ENCODE assay signal across 9 mouse cellular contexts in the genomic region with DNA sequence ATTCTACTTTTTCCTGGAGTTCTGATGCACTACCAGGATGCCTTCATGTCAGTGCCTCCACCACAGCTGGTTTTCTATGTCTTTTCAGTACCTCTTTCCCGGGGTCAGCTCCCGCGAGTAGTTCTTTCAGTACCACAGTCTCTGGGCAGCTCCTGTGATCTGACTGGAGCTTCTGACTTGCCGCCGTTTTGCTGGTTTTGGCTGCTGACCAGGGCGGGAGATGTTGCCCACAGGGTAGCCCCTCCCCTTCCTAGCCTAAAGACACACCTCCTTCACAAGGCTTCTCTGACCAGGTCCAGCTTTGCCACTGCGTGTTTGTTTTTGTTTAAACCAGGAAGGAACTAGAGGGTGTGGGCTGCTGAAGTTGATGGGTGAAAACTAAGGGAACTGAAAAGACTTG. TPM values are rescaled to one million over a fixed set of nuclear protein-coding genes. Genes with fewer than 3 reads are reported as not detected.
DNase-seq lines count a peak whose midpoint lies in the region; ATAC-seq lines count a peak whose summit lies in the region.
"Had no signal": no experiment of that assay in that cellular context is flagged by ENCODE, and none has a peak within 500 bp of the region (broad histone marks: within the 10 kb centered on the region; RNA-seq: fewer than 3 reads in every experiment).

A gene (minus strand): TSS at position 175 of the 400 bp plus-strand sequence.

- no peak within 1 kb of the TSS for H3K27ac ChIP-seq in heart, embryonic 10.5 days
- H3K27ac ChIP-seq in neural tube, embryonic 14.5 days (ENCODE audit: low read depth, low read length), result no peak within 1 kb of the TSS
- H3K27ac ChIP-seq: limb, embryonic 15.5 days had no signal

- no peaks in the 10 kb centered on the region for H3K27me3 ChIP-seq in heart, embryonic 10.5 days (ENCODE audit: insufficient read depth, poor library complexity, severe bottlenecking)
- H3K27me3 ChIP-seq in neural tube, embryonic 14.5 days (ENCODE audit: control insufficient read depth, insufficient read depth, low read length), result no peaks in the 10 kb centered on the region
- H3K27me3 ChIP-seq: limb, embryonic 15.5 days had no signal

- WGBS in heart, embryonic 10.5 days, result under 1% methylated on average over 7 of the region's 7 CpGs
- under 1% methylated on average over 7 of the region's 7 CpGs for WGBS in neural tube, embryonic 14.5 days

- H3K36me3 ChIP-seq in heart, embryonic 10.5 days, result no peaks in the 10 kb centered on the region
- H3K36me3 ChIP-seq in neural tube, embryonic 14.5 days (ENCODE audit: control insufficient read depth, insufficient read depth, low read length), result no peaks in the 10 kb centered on the region
- H3K36me3 ChIP-seq: limb, embryonic 15.5 days had no signal

- DNase-seq in heart, embryonic 10.5 days (ENCODE audit: low spot score), result peak; percentile 83
- no peak for DNase-seq in heart, adult 8-10 months (ENCODE audit: low spot score)
- DNase-seq in adrenal gland, adult 8-10 months, result peak; percentile 18
- peak; percentile 8 for DNase-seq in liver
- DNase-seq in thymus, postnatal 0 days (ENCODE audit: low spot score), result no peak
- DNase-seq in urinary bladder, postnatal 10 days (ENCODE audit: low spot score), result no peak

- H3K9ac ChIP-seq in neural tube, embryonic 14.5 days (replicated peaks; ENCODE audit: low read depth, low read length), result no peak within 1 kb of the TSS
- H3K9ac ChIP-seq: limb, embryonic 15.5 days had no signal

- H3K4me3 ChIP-seq in heart, embryonic 10.5 days, result no peak within 1 kb of the TSS
- H3K4me3 ChIP-seq in neural tube, embryonic 14.5 days (ENCODE audit: low read depth, low read length), result no peak within 1 kb of the TSS
- H3K4me3 ChIP-seq: limb, embryonic 15.5 days had no signal

- H3K4me2 ChIP-seq in neural tube, embryonic 14.5 days (ENCODE audit: low read depth, low read length), result peak within 1 kb of the TSS; percentile 15; the same call in 1 of the 2 replicates
- H3K4me2 ChIP-seq: limb, embryonic 15.5 days had no signal

- H3K4me1 ChIP-seq in heart, embryonic 10.5 days, result no peaks in the 10 kb centered on the region
- no peaks in the 10 kb centered on the region for H3K4me1 ChIP-seq in neural tube, embryonic 14.5 days (ENCODE audit: control insufficient read depth, insufficient read depth, low read length)
- H3K4me1 ChIP-seq: limb, embryonic 15.5 days had no signal

- H3K9me3 ChIP-seq in heart, embryonic 10.5 days, result no peaks in the 10 kb centered on the region
- no peaks in the 10 kb centered on the region for H3K9me3 ChIP-seq in neural tube, embryonic 14.5 days (ENCODE audit: control insufficient read depth, low read length)
- H3K9me3 ChIP-seq: limb, embryonic 15.5 days had no signal

- ATAC-seq in granulocyte monocyte progenitor cell, adult 5-6 weeks (replicated peaks; ENCODE audit: poor library complexity, severe bottlenecking), result peak; percentile 99
- peak; percentile 41; the same call in 1 of the 2 replicates for ATAC-seq in neural tube, embryonic 14.5 days (ENCODE audit: low read depth)

RNA-seq across cellular contexts. Expression of the gene that starts here (rescaled TPM):
- 0.06 and 0.28 TPM in 2 replicates for polyA plus RNA-seq in heart, embryonic 10.5 days (2016; fragmentation: Nextera tagmentation; extraction: Ambion mirVana)
- not detected for total RNA-seq in heart, adult 8-10 months (2022)
- total RNA-seq in adrenal gland, adult 8-10 months (2022), result 1 to 10 TPM in 3 of 4 experiments, under 1 TPM in 1; 0.45 to 2.2 (median 1.4) TPM
- total RNA-seq in granulocyte monocyte progenitor cell, adult 5-6 weeks (2014; fragmentation: Nextera tagmentation), result not detected in 2 replicates
- total RNA-seq in granulocyte monocyte progenitor cell, adult 5-6 weeks (2017), result not detected in 2 replicates
- 1.6 and 2.3 TPM in 2 replicates for polyA plus RNA-seq in neural tube, embryonic 14.5 days (2014; fragmentation: Nextera tagmentation; extraction: Ambion mirVana)
- 0.05 TPM in 2 replicates for polyA plus RNA-seq in thymus, postnatal 0 days (2015; fragmentation: Nextera tagmentation; extraction: Ambion mirVana)
- polyA plus RNA-seq: limb, embryonic 15.5 days had no signal

Comparison
In these comparisons a context has a peak if more than half of its experiments do, and no peak if none do; other contexts are left out.
1. Peak in DNase-seq in heart, embryonic 10.5 days; RNA of the gene not detected or under 1 TPM.
2. Peak in ATAC-seq in granulocyte monocyte progenitor cell, adult 5-6 weeks; RNA of the gene not detected or under 1 TPM.
3. DNase-seq: peak in adrenal gland, adult 8-10 months (single experiment) and liver (single experiment); none in heart, adult 8-10 months (single experiment), thymus, postnatal 0 days (single experiment) and urinary bladder, postnatal 10 days (single experiment).